Mouse (Mus musculus): Measurements from ENCODE around the gene Naa80.
A peak's percentile ranks its signal among the peaks of the same experiment; 100 is the strongest.

Gene Naa80

GRCm38 (mm10) chr9:107578587-107578986 lies at the start of gene Naa80:
Gene Naa80, plus strand, starts transcription at chr9:107578887.
- no peak for DNase-seq

GRCm38 (mm10) chr9:107533791-107534407 lies 44.8 kb upstream of the Naa80 start, which contains the start of gene Tmem115:
Gene Tmem115, plus strand, starts transcription at chr9:107533945.
- peak; percentile 96 to 97 for DNase-seq

GRCm38 (mm10) chr9:107534408-107535202 lies 44.1 kb upstream of the Naa80 start:
- DNase-seq = peak; percentile 26 to 30

- DNase-seq = no peak
Observed at GRCm38 (mm10) chr9:107538231-107538630, 40.5 kb upstream of the Naa80 start.

GRCm38 (mm10) chr9:107538711-107539110 lies 40.0 kb upstream of the Naa80 start:
- no peak for DNase-seq

GRCm38 (mm10) chr9:107539940-107540339 lies 38.7 kb upstream of the Naa80 start:
- DNase-seq = no peak

- DNase-seq = no peak
Observed at GRCm38 (mm10) chr9:107540420-107540819, 38.3 kb upstream of the Naa80 start.

GRCm38 (mm10) chr9:107541005-107541404 lies 37.7 kb upstream of the Naa80 start:
- DNase-seq = no peak

- DNase-seq = peak; percentile 95 to 96
Observed at GRCm38 (mm10) chr9:107541474-107542351, 37.0 kb upstream of the Naa80 start, which contains the start of the genes Cyb561d2 and Nprl2. Gene Cyb561d2, minus strand, starts transcription at chr9:107542193. Gene Nprl2, plus strand, starts transcription at chr9:107542226.

- DNase-seq = no peak
Observed at GRCm38 (mm10) chr9:107542352-107542686, 36.4 kb upstream of the Naa80 start.

GRCm38 (mm10) chr9:107542721-107543120 lies 36.0 kb upstream of the Naa80 start:
- DNase-seq = no peak

GRCm38 (mm10) chr9:107543299-107543698 lies 35.4 kb upstream of the Naa80 start:
- DNase-seq = no peak

- DNase-seq = no peak
Observed at GRCm38 (mm10) chr9:107544196-107544700, 34.4 kb upstream of the Naa80 start.

- no peak for DNase-seq
Observed at GRCm38 (mm10) chr9:107544729-107545128, 34.0 kb upstream of the Naa80 start.

- DNase-seq = no peak
Observed at GRCm38 (mm10) chr9:107545199-107545598, 33.5 kb upstream of the Naa80 start.

- peak; percentile 62 to 75 for DNase-seq
Observed at GRCm38 (mm10) chr9:107545602-107546001, 33.1 kb upstream of the Naa80 start.

- DNase-seq = peak; percentile 93 to 95
Observed at GRCm38 (mm10) chr9:107547026-107547425, 31.7 kb upstream of the Naa80 start, which contains the start of gene Zmynd10. Gene Zmynd10, plus strand, starts transcription at chr9:107547298.

- DNase-seq = no peak
Observed at GRCm38 (mm10) chr9:107547957-107548356, 30.7 kb upstream of the Naa80 start.

- DNase-seq = no peak
Observed at GRCm38 (mm10) chr9:107548820-107549219, 29.9 kb upstream of the Naa80 start.

- no peak for DNase-seq
Observed at GRCm38 (mm10) chr9:107549297-107550074, 29.2 kb upstream of the Naa80 start.

- DNase-seq = peak; percentile 67 to 71
Observed at GRCm38 (mm10) chr9:107550491-107551116, 28.1 kb upstream of the Naa80 start.
